Mouse (Mus musculus): ENCODE results near the gene Chmp6. TPM values are rescaled to one million over a fixed set of nuclear protein-coding genes. Genes with fewer than 3 reads are reported as not detected.

Chmp6 gene
- polyA plus RNA-seq, 1 experiment, result 18.2 TPM

- Histone ChIP-seq H3K4me3 (ENCODE audit: insufficient read depth, low read depth, low read length) (no peak overlapping the region), H3K27ac (replicated peaks; ENCODE audit: low read depth, low read length) (no peak overlapping the region), H3K4me1 (ENCODE audit: control insufficient read depth, insufficient read depth, insufficient read length, low read length) (peaks cover 71% of the 10 kb centered on the region)
Measured at GRCm38 (mm10) chr11:119954233-119954632, 41.0 kb downstream of the Chmp6 start.

DNA sequence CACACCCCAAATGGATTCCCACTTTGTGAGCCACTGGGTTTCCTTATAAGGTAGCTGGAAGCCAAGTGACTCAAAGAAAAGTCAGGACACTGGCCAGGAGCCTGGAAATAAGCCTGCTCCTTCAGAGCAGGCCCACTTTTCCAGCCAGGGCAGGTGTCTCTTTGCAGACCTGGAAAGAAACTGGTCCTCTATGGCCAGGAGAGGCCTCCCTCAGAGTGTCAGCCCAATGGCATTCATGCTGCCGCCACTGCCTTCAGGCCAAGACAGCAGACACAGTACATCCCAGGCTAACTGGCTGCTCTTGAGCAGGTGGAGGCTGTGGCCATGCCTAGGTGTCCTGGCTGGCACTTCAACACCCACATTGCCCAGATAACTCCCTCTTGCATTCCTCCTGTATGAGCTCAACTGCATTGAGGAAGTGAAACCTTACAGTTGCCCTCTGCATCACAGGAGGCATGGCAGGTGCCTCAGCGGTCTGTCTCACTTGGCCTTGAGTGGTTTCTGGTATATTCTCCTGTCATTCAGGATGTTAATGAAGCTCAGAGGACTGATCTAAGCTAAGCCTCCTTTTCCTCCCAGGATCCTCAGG, 41.6 kb downstream of the Chmp6 start:
- H3K4me1 ChIP-seq (ENCODE audit: control insufficient read depth, insufficient read depth, insufficient read length, low read length), result peaks cover 67% of the 10 kb centered on the region
- peak overlapping the region; percentile 67 for H3K27ac ChIP-seq (replicated peaks; ENCODE audit: low read depth, low read length)
- no peak overlapping the region for H3K4me3 ChIP-seq (ENCODE audit: insufficient read depth, low read depth, low read length)

DNA sequence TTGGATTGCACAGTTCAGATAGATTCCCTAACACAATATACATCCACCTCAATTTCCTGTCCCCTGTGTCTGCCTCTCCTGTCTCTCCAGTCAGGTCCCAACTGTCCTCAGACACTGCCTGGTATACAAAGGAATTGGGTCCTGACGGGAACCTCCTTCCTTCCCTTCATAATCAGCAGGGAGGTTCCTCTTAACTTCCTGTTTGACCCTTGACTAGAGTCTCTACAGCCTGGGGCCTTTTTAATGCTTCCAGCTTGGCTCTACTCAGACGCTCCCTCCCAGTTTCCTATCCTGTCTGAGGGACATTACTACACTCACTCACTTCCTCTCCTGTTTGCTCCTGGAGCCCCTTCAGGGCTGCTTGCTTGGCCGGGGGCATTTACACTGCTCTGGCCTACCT, 42.2 kb downstream of the Chmp6 start:
- Histone ChIP-seq H3K4me3 (ENCODE audit: insufficient read depth, low read depth, low read length) (no peak overlapping the region), H3K27ac (replicated peaks; ENCODE audit: low read depth, low read length) (peak overlapping the region; percentile 67), H3K4me1 (ENCODE audit: control insufficient read depth, insufficient read depth, insufficient read length, low read length) (peaks cover 66% of the 10 kb centered on the region)

DNA sequence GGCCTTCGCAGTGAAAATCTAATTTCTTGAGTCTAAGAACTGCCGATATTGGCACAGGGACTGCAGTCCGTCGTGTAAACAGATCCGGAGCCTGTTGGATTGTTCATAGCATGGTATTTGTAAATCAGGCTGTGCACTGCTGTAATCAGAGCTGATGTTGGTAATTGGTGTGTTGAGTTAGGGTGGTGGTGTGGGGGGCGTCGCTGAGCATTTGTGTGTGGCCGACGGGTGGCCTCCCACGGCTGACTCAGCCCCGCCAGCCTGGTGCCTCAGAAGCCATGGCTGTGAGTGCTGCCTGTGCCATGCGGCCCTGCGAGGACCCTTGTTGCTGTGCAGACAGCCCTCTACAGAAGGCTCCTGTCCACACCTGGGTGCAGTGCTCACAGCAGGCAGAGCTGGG, 43.3 kb downstream of the Chmp6 start:
- peaks cover 56% of the 10 kb centered on the region for H3K4me1 ChIP-seq (ENCODE audit: control insufficient read depth, insufficient read depth, insufficient read length, low read length)

GRCm38 (mm10) chr11:119958856-119959255, 45.6 kb downstream of the Chmp6 start:
- Histone ChIP-seq H3K4me1 (ENCODE audit: control insufficient read depth, insufficient read depth, insufficient read length, low read length) (peaks cover 34% of the 10 kb centered on the region), H3K27ac (replicated peaks; ENCODE audit: low read depth, low read length) (no peak overlapping the region), H3K4me3 (ENCODE audit: insufficient read depth, low read depth, low read length) (no peak overlapping the region)

More for the DNA sequence above, 43.3 kb downstream of the Chmp6 start:
- no peak overlapping the region for H3K27ac ChIP-seq (replicated peaks; ENCODE audit: low read depth, low read length)
- no peak overlapping the region for H3K4me3 ChIP-seq (ENCODE audit: insufficient read depth, low read depth, low read length)

- no peak overlapping the region for H3K27ac ChIP-seq (replicated peaks; ENCODE audit: low read depth, low read length)
- H3K4me1 ChIP-seq (ENCODE audit: control insufficient read depth, insufficient read depth, insufficient read length, low read length), result peaks cover 26% of the 10 kb centered on the region
- H3K4me3 ChIP-seq (ENCODE audit: insufficient read depth, low read depth, low read length), result no peak overlapping the region
Measured at GRCm38 (mm10) chr11:119959714-119960113, 46.5 kb downstream of the Chmp6 start.

DNA sequence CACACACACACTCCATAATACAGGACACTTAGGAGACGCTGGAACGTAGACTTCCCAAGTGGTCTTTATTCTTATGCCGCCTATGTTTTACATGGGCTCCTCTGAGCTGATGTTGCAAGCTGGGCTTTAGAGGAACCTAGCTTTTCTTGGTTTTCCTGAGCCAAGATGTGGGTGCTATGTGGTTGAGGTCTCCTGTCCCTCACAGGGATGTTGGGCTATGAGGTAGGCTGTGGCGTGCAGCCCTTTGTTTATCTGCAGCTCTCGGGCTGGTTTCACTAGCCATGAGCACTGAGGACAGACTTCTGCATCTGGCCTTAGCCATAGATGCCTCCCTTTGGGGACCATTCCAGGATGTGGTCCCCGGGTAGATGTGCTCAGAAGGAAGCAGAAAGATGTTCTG, 47.4 kb downstream of the Chmp6 start:
- Histone ChIP-seq H3K4me3 (ENCODE audit: insufficient read depth, low read depth, low read length) (no peak overlapping the region), H3K27ac (replicated peaks; ENCODE audit: low read depth, low read length) (no peak overlapping the region), H3K4me1 (ENCODE audit: control insufficient read depth, insufficient read depth, insufficient read length, low read length) (peaks cover 17% of the 10 kb centered on the region; the same call in 1 of the 2 replicates)

DNA sequence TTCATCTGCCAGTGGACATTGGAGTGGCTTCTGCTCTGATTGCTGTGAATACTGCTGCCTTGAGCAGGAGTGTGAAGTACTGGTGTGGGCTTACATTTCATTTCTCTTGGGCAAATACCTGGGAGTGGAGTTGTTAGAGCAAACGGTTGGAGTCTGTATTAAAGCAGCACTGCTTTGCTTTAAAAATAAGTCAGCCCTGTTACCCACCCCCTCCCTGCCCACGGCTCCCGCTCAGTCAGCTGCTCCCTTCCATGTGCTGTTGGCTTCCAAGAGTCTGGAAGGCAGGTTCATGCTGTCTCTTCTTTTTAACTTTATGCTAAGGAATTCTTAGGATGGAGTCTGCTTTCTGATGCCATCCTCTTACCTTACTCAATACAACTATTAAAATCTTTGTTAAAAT, 48.3 kb downstream of the Chmp6 start:
- no peak overlapping the region for H3K4me3 ChIP-seq (ENCODE audit: insufficient read depth, low read depth, low read length)
- peaks cover 10% of the 10 kb centered on the region; the same call in 1 of the 2 replicates for H3K4me1 ChIP-seq (ENCODE audit: control insufficient read depth, insufficient read depth, insufficient read length, low read length)
- H3K27ac ChIP-seq (replicated peaks; ENCODE audit: low read depth, low read length), result no peak overlapping the region

DNA sequence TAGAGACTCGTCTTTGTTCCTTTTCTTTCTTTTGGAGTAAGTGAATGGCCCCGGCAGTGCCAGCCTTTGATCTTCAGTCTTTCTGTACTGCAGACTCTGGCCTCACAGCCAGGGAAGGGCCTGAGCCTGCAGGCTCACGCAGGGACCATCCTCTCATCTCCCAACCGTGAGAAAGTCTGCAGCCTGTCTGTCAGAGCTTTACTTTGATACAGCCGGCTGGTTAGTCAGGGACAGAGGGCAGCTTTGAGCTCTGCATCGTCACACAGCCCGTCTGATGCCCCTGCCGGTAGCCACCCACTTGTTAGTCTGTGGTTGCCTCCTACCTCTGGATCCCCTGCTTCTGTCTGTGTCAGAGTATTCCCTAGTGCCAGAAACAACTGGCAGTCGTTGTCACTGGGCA, 51.8 kb downstream of the Chmp6 start:
- H3K4me1 ChIP-seq (ENCODE audit: control insufficient read depth, insufficient read depth, insufficient read length, low read length), result no peaks in the 10 kb centered on the region
- no peak overlapping the region for H3K27ac ChIP-seq (replicated peaks; ENCODE audit: low read depth, low read length)
- H3K4me3 ChIP-seq (ENCODE audit: insufficient read depth, low read depth, low read length), result no peak overlapping the region

DNA sequence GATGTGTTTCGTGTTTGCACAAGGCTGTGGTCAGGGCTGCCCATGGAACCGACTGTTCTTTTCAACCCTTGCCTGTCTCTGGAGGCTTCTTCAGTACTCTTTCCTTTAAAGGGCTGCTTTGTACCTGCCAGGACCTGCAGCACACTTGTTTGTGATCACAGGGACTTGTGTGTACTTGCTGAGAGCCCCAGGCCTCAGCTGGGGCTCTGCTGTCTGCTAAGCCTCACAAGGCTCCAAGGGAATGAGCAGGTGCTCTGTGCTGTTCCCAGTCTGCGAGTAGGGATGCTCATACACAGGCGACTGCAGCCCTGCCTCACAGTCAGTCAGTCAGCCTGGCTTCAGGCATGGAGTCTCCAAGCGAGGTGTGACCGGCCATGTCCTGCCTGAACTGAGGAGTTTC, 53.1 kb downstream of the Chmp6 start:
- no peak overlapping the region for H3K4me3 ChIP-seq (ENCODE audit: insufficient read depth, low read depth, low read length)
- H3K27ac ChIP-seq (replicated peaks; ENCODE audit: low read depth, low read length), result no peak overlapping the region
- H3K4me1 ChIP-seq (ENCODE audit: control insufficient read depth, insufficient read depth, insufficient read length, low read length), result no peaks in the 10 kb centered on the region

DNA sequence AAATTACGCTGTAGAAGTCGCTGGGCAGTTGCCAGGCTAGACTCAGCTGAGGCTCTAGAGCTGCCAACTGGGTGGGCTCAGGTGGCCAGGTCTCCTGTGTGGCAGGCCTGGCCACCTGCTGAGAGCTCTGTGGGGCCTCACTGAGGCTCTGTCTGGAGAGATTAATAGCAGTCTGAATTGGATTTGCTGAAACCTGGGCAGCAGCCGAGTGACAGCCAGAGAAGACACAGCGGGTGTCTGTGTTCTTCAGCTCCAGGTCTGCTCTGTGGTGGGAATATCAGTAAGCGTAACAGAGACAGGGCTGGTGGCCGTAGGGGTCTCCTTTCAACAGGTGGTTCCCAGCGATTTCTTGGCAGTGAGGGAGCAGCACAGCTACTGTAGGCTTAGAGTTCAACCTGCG, 54.2 kb downstream of the Chmp6 start:
- Histone ChIP-seq H3K4me1 (ENCODE audit: control insufficient read depth, insufficient read depth, insufficient read length, low read length) (no peaks in the 10 kb centered on the region), H3K4me3 (ENCODE audit: insufficient read depth, low read depth, low read length) (no peak overlapping the region), H3K27ac (replicated peaks; ENCODE audit: low read depth, low read length) (no peak overlapping the region)

DNA sequence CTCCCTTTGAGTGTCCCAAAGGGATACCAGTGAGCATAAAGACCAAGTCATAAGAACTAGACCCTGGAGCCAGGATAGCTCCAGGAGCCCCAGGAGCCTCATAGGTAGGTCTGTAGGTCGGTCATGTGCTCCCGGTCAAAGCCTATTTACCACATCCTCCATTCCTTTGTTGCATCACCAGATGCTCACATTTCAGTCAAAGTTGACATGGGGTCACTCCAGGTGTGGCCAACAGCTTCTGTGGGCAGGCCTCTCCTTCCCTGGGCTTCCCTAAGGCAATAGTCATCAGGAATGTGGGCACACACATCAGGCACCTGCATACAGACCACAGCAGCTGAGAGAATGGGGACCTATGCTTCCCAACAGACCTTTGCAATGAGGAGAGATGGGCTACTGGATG, 54.7 kb downstream of the Chmp6 start:
- no peak overlapping the region for H3K4me3 ChIP-seq (ENCODE audit: insufficient read depth, low read depth, low read length)
- H3K4me1 ChIP-seq (ENCODE audit: control insufficient read depth, insufficient read depth, insufficient read length, low read length), result no peaks in the 10 kb centered on the region
- H3K27ac ChIP-seq (replicated peaks; ENCODE audit: low read depth, low read length), result no peak overlapping the region

Other genes with a start within 250 kb of the Chmp6 start
- 2.7 and 5.5 TPM in 2 replicates for gene Baiap2, start 29.3 kb downstream of the Chmp6 start, polyA plus RNA-seq (2012; ENCODE audit: insufficient read depth, insufficient read length, missing spikeins)
- 6.7 and 12.0 TPM in 2 replicates for gene Aatk, start 133.7 kb downstream of the Chmp6 start, polyA plus RNA-seq (2012; ENCODE audit: insufficient read depth, insufficient read length, missing spikeins)
- gene Cep131, start 173.4 kb downstream of the Chmp6 start, polyA plus RNA-seq (2012; ENCODE audit: insufficient read depth, insufficient read length, missing spikeins), result 1.9 and 3.0 TPM in 2 replicates
- 3.7 and 4.8 TPM in 2 replicates for gene Tepsin, start 185.3 kb downstream of the Chmp6 start, polyA plus RNA-seq (2012; ENCODE audit: insufficient read depth, insufficient read length, missing spikeins)
- gene Ndufaf8, start 185.5 kb downstream of the Chmp6 start, polyA plus RNA-seq (2012; ENCODE audit: insufficient read depth, insufficient read length, missing spikeins), result 84.1 and 118 TPM in 2 replicates
- 80.3 and 82.0 TPM in 2 replicates for gene Slc38a10, start 237.9 kb downstream of the Chmp6 start, polyA plus RNA-seq (2012; ENCODE audit: insufficient read depth, insufficient read length, missing spikeins)